Mouse (Mus musculus): ENCODE data around the gene Plscr4. TPM values are rescaled to one million over a fixed set of nuclear protein-coding genes. Genes with fewer than 3 reads are reported as not detected.
A peak's percentile ranks its signal among the peaks of the same experiment; 100 is the strongest.

Plscr4 gene
- polyA plus RNA-seq, 1 experiment from 2014 or later = 17.9 TPM

- 91% methylated on average over 3 of the region's 3 CpGs for WGBS
- no peak for ATAC-seq (ENCODE audit: low read depth)
- Histone ChIP-seq H3K9me3 (ENCODE audit: control insufficient read depth, low read length) (no peaks in the 10 kb centered on the region), H3K4me3 (ENCODE audit: low read length) (no peak overlapping the region), H3K27me3 (ENCODE audit: control insufficient read depth, insufficient read depth, low read depth, low read length) (no peaks in the 10 kb centered on the region), H3K36me3 (ENCODE audit: control insufficient read depth, insufficient read depth, low read length) (no peaks in the 10 kb centered on the region; the same call in 1 of the 2 replicates), H3K9ac (ENCODE audit: low read length) (no peak overlapping the region), H3K27ac (ENCODE audit: low read length) (no peak overlapping the region), H3K4me1 (replicated peaks; ENCODE audit: control insufficient read depth, insufficient read depth, low read length) (no peaks in the 10 kb centered on the region), H3K4me2 (ENCODE audit: low read depth, low read length) (no peak overlapping the region)
Observed at GRCm38 (mm10) chr9:92490319-92490718, 33.1 kb downstream of the Plscr4 start.

GRCm38 (mm10) chr9:92491274-92491673, 34.1 kb downstream of the Plscr4 start:
- Histone ChIP-seq H3K36me3 (ENCODE audit: control insufficient read depth, insufficient read depth, low read length) (no peaks in the 10 kb centered on the region; the same call in 1 of the 2 replicates), H3K4me1 (replicated peaks; ENCODE audit: control insufficient read depth, insufficient read depth, low read length) (no peaks in the 10 kb centered on the region), H3K9ac (ENCODE audit: low read length) (no peak overlapping the region), H3K4me3 (ENCODE audit: low read length) (no peak overlapping the region), H3K4me2 (ENCODE audit: low read depth, low read length) (no peak overlapping the region), H3K27ac (ENCODE audit: low read length) (no peak overlapping the region), H3K27me3 (ENCODE audit: control insufficient read depth, insufficient read depth, low read depth, low read length) (no peaks in the 10 kb centered on the region), H3K9me3 (ENCODE audit: control insufficient read depth, low read length) (no peaks in the 10 kb centered on the region)
- no peak for ATAC-seq (ENCODE audit: low read depth)
- WGBS = 62% methylated on average over 2 of the region's 2 CpGs

GRCm38 (mm10) chr9:92499710-92500410, 42.7 kb downstream of the Plscr4 start:
- Histone ChIP-seq H3K27me3 (ENCODE audit: control insufficient read depth, insufficient read depth, low read depth, low read length) (no peaks in the 10 kb centered on the region), H3K9me3 (ENCODE audit: control insufficient read depth, low read length) (no peaks in the 10 kb centered on the region), H3K4me1 (replicated peaks; ENCODE audit: control insufficient read depth, insufficient read depth, low read length) (no peaks in the 10 kb centered on the region), H3K4me3 (ENCODE audit: low read length) (no peak overlapping the region), H3K9ac (ENCODE audit: low read length) (no peak overlapping the region), H3K36me3 (ENCODE audit: control insufficient read depth, insufficient read depth, low read length) (no peaks in the 10 kb centered on the region), H3K4me2 (ENCODE audit: low read depth, low read length) (no peak overlapping the region), H3K27ac (ENCODE audit: low read length) (no peak overlapping the region)
- ATAC-seq (ENCODE audit: low read depth) = peak; percentile 45; the same call in 1 of the 2 replicates
- WGBS = 35% methylated on average over 12 of the region's 12 CpGs

GRCm38 (mm10) chr9:92504256-92504655, 47.1 kb downstream of the Plscr4 start:
- Histone ChIP-seq H3K9ac (ENCODE audit: low read length) (no peak overlapping the region), H3K9me3 (ENCODE audit: control insufficient read depth, low read length) (no peaks in the 10 kb centered on the region), H3K27me3 (ENCODE audit: control insufficient read depth, insufficient read depth, low read depth, low read length) (no peaks in the 10 kb centered on the region), H3K36me3 (ENCODE audit: control insufficient read depth, insufficient read depth, low read length) (no peaks in the 10 kb centered on the region), H3K4me2 (ENCODE audit: low read depth, low read length) (no peak overlapping the region), H3K4me3 (ENCODE audit: low read length) (no peak overlapping the region), H3K27ac (ENCODE audit: low read length) (no peak overlapping the region), H3K4me1 (replicated peaks; ENCODE audit: control insufficient read depth, insufficient read depth, low read length) (no peaks in the 10 kb centered on the region)
- WGBS = 33% methylated on average over 3 of the region's 3 CpGs
- ATAC-seq (ENCODE audit: low read depth) = 0 out of 2 replicates have a peak, but pooled peaks have one; percentile 31

- no peak overlapping the region for H3K4me3 ChIP-seq (ENCODE audit: low read length)
- H3K4me2 ChIP-seq (ENCODE audit: low read depth, low read length) = no peak overlapping the region
- H3K4me1 ChIP-seq (replicated peaks; ENCODE audit: control insufficient read depth, insufficient read depth, low read length) = no peaks in the 10 kb centered on the region
- H3K9ac ChIP-seq (ENCODE audit: low read length) = no peak overlapping the region
- ATAC-seq (ENCODE audit: low read depth) = no peak
- no peak overlapping the region for H3K27ac ChIP-seq (ENCODE audit: low read length)
- H3K27me3 ChIP-seq (ENCODE audit: control insufficient read depth, insufficient read depth, low read depth, low read length) = no peaks in the 10 kb centered on the region
- H3K9me3 ChIP-seq (ENCODE audit: control insufficient read depth, low read length) = no peaks in the 10 kb centered on the region
- H3K36me3 ChIP-seq (ENCODE audit: control insufficient read depth, insufficient read depth, low read length) = no peaks in the 10 kb centered on the region
- WGBS = 54% methylated on average over 1 of the region's 1 CpGs
Observed at GRCm38 (mm10) chr9:92504889-92505288, 47.7 kb downstream of the Plscr4 start.

- no peak for ATAC-seq (ENCODE audit: low read depth)
- H3K9me3 ChIP-seq (ENCODE audit: control insufficient read depth, low read length) = no peaks in the 10 kb centered on the region
- no peak overlapping the region for H3K4me2 ChIP-seq (ENCODE audit: low read depth, low read length)
- H3K36me3 ChIP-seq (ENCODE audit: control insufficient read depth, insufficient read depth, low read length) = no peaks in the 10 kb centered on the region
- H3K27ac ChIP-seq (ENCODE audit: low read length) = no peak overlapping the region
- H3K4me3 ChIP-seq (ENCODE audit: low read length) = no peak overlapping the region
- no peak overlapping the region for H3K9ac ChIP-seq (ENCODE audit: low read length)
- no peaks in the 10 kb centered on the region for H3K27me3 ChIP-seq (ENCODE audit: control insufficient read depth, insufficient read depth, low read depth, low read length)
- H3K4me1 ChIP-seq (replicated peaks; ENCODE audit: control insufficient read depth, insufficient read depth, low read length) = no peaks in the 10 kb centered on the region
Observed at GRCm38 (mm10) chr9:92511696-92512095, 54.5 kb downstream of the Plscr4 start.

GRCm38 (mm10) chr9:92517036-92517435, 59.9 kb downstream of the Plscr4 start:
- no peak for ATAC-seq (ENCODE audit: low read depth)
- Histone ChIP-seq H3K27ac (ENCODE audit: low read length) (no peak overlapping the region), H3K27me3 (ENCODE audit: control insufficient read depth, insufficient read depth, low read depth, low read length) (no peaks in the 10 kb centered on the region), H3K36me3 (ENCODE audit: control insufficient read depth, insufficient read depth, low read length) (no peaks in the 10 kb centered on the region), H3K4me2 (ENCODE audit: low read depth, low read length) (no peak overlapping the region), H3K4me1 (replicated peaks; ENCODE audit: control insufficient read depth, insufficient read depth, low read length) (no peaks in the 10 kb centered on the region), H3K9ac (ENCODE audit: low read length) (no peak overlapping the region), H3K9me3 (ENCODE audit: control insufficient read depth, low read length) (peaks cover 3% of the 10 kb centered on the region; the same call in 1 of the 2 replicates), H3K4me3 (ENCODE audit: low read length) (no peak overlapping the region)
- 96% methylated on average over 12 of the region's 12 CpGs for WGBS

GRCm38 (mm10) chr9:92520751-92521150, 63.6 kb downstream of the Plscr4 start:
- H3K27ac ChIP-seq (ENCODE audit: low read length) = no peak overlapping the region
- no peak for ATAC-seq (ENCODE audit: low read depth)
- 86% methylated on average over 10 of the region's 10 CpGs for WGBS

GRCm38 (mm10) chr9:92524506-92524905, 67.3 kb downstream of the Plscr4 start:
- 67% methylated on average over 4 of the region's 4 CpGs for WGBS
- no peak overlapping the region for H3K4me2 ChIP-seq (ENCODE audit: low read depth, low read length)
- no peak overlapping the region for H3K4me3 ChIP-seq (ENCODE audit: low read length)
- H3K9me3 ChIP-seq (ENCODE audit: control insufficient read depth, low read length) = no peaks in the 10 kb centered on the region
- ATAC-seq (ENCODE audit: low read depth) = no peak
- H3K36me3 ChIP-seq (ENCODE audit: control insufficient read depth, insufficient read depth, low read length) = no peaks in the 10 kb centered on the region
- no peaks in the 10 kb centered on the region for H3K27me3 ChIP-seq (ENCODE audit: control insufficient read depth, insufficient read depth, low read depth, low read length)
- H3K9ac ChIP-seq (ENCODE audit: low read length) = no peak overlapping the region
- no peaks in the 10 kb centered on the region for H3K4me1 ChIP-seq (replicated peaks; ENCODE audit: control insufficient read depth, insufficient read depth, low read length)
- no peak overlapping the region for H3K27ac ChIP-seq (ENCODE audit: low read length)

More at GRCm38 (mm10) chr9:92520751-92521150, 63.6 kb downstream of the Plscr4 start:
- no peaks in the 10 kb centered on the region for H3K4me1 ChIP-seq (replicated peaks; ENCODE audit: control insufficient read depth, insufficient read depth, low read length)
- no peak overlapping the region for H3K9ac ChIP-seq (ENCODE audit: low read length)
- no peak overlapping the region for H3K4me2 ChIP-seq (ENCODE audit: low read depth, low read length)
- H3K27me3 ChIP-seq (ENCODE audit: control insufficient read depth, insufficient read depth, low read depth, low read length) = no peaks in the 10 kb centered on the region
- H3K36me3 ChIP-seq (ENCODE audit: control insufficient read depth, insufficient read depth, low read length) = no peaks in the 10 kb centered on the region
- peaks cover 3% of the 10 kb centered on the region; the same call in 1 of the 2 replicates for H3K9me3 ChIP-seq (ENCODE audit: control insufficient read depth, low read length)
- H3K4me3 ChIP-seq (ENCODE audit: low read length) = no peak overlapping the region

Data from lung, embryonic 16.5 days (tissue).